Mouse (Mus musculus) stomach, postnatal 0 days (tissue): ENCODE data around the gene Gm17349. TPM values are rescaled to one million over a fixed set of nuclear protein-coding genes. Genes with fewer than 3 reads are reported as not detected.

Experiments used
- ATAC-seq: fragments of 200-750 bp; cut with Nextera tagmentation; 2 replicates; pipeline ENCODE4 v1.8.0; 2017; ENCODE audit not compliant: low FRiP score, low TSS enrichment
- DNase-seq: peaks from one replicate; pipeline ENCODE4 v3.0.0-alpha.2; 2016; ENCODE audit warnings: low spot score
- H3K27ac ChIP-seq: fragments of 300-500 bp; sonication (generic); replicated peaks from 2 replicates; pipeline ENCODE4 v1.5.1; 2014; ENCODE audit warnings: mild to moderate bottlenecking, control low read depth
- H3K27me3 ChIP-seq: fragments of 300-500 bp; sonication (generic); 2 replicates; pipeline ENCODE4 v1.6.1; 2014; ENCODE audit warnings: low read length; ENCODE audit not compliant: control insufficient read depth, insufficient read depth
- H3K36me3 ChIP-seq: fragments of 300-500 bp; sonication (generic); 2 replicates; pipeline ENCODE4 v1.6.1; 2014; ENCODE audit warnings: low read length, mixed read lengths; ENCODE audit not compliant: control insufficient read depth, insufficient read depth
- H3K4me1 ChIP-seq: fragments of 300-500 bp; sonication (generic); replicated peaks from 2 replicates; pipeline ENCODE4 v1.6.1; 2014; ENCODE audit warnings: antibody characterized with exemption; ENCODE audit not compliant: control insufficient read depth, insufficient read depth
- H3K4me2 ChIP-seq: fragments of 300-500 bp; sonication (generic); replicated peaks from 2 replicates; pipeline ENCODE4 v1.6.1; 2014; ENCODE audit warnings: low read depth, mild to moderate bottlenecking, control low read depth, moderate library complexity
- H3K4me3 ChIP-seq: fragments of 300-500 bp; sonication (generic); 2 replicates; pipeline ENCODE4 v1.5.1; 2014; ENCODE audit warnings: low read depth, low read length, control low read depth
- H3K9ac ChIP-seq: fragments of 300-500 bp; sonication (generic); 2 replicates; pipeline ENCODE4 v1.6.1; 2014; ENCODE audit warnings: mild to moderate bottlenecking, low read length, control low read depth, mixed read lengths
- H3K9me3 ChIP-seq: fragments of 300-500 bp; sonication (generic); 2 replicates; pipeline ENCODE4 v1.6.1; 2016; ENCODE audit warnings: low read length; ENCODE audit not compliant: control insufficient read depth
- CTCF ChIP-seq: IDR thresholded peaks from 2 replicates; pipeline ENCODE4 v1.5.1; 2016; ENCODE audit warnings: antibody characterized with exemption, low read depth, mild to moderate bottlenecking, moderate library complexity
- EP300 ChIP-seq: optimal IDR thresholded peaks from 2 replicates; pipeline ENCODE3; 2016; ENCODE audit warnings: antibody characterized with exemption
- WGBS: fragments of 180-500 bp; shearing (Covaris S2); extraction: QIAGEN DNeasy Blood & Tissue Kit; methylation state at CpG from one replicate; pipeline ENCODE4 v1.1.7; 2014; 5-methylcytosine and 5-hydroxymethylcytosine counted together
- polyA plus RNA-seq: library from polyadenylated mRNA; unstranded; fragments of >200 nt; fragmentation: Nextera tagmentation; extraction: Ambion mirVana; gene quantifications from 2 replicates; pipeline ENCODE4 v1.2.1, GENCODE M21; 2015

Gm17349 gene
- polyA plus RNA-seq, 1 experiment from 2014 or later = 2.5 TPM

- Histone ChIP-seq H3K4me1 (no peaks in the 10 kb centered on the region), H3K9ac (no peak overlapping the region), H3K4me2 (no peak overlapping the region), H3K27me3 (peaks cover 5% of the 10 kb centered on the region; the same call in 1 of the 2 replicates), H3K36me3 (no peaks in the 10 kb centered on the region), H3K4me3 (no peak overlapping the region), H3K27ac (no peak overlapping the region), H3K9me3 (no peaks in the 10 kb centered on the region)
- 80% methylated on average over 3 of the region's 3 CpGs for WGBS
- no peak for DNase-seq
- no peak for ATAC-seq
- TF ChIP-seq CTCF = no peak
Measured at GRCm38 (mm10) chr15:99674866-99675265, 30.4 kb downstream of the Gm17349 start.

DNA sequence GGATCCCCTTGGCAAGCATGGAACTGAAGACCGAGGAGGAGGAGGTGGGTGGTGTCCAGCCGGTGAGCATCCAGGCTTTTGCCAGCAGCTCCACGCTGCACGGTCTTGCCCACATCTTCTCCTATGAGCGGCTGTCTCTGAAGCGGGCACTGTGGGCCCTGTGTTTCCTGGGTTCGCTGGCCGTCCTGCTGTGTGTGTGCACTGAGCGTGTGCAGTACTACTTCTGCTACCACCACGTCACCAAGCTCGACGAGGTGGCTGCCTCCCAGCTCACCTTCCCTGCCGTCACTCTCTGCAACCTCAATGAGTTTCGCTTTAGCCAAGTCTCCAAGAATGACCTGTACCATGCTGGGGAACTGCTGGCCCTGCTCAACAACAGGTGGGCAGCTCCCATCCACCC, 33.5 kb downstream of the Gm17349 start:
- Histone ChIP-seq H3K4me3 (no peak overlapping the region), H3K27me3 (peaks cover 5% of the 10 kb centered on the region; the same call in 1 of the 2 replicates)
- 70% methylated on average over 14 of the region's 14 CpGs for WGBS

DNA sequence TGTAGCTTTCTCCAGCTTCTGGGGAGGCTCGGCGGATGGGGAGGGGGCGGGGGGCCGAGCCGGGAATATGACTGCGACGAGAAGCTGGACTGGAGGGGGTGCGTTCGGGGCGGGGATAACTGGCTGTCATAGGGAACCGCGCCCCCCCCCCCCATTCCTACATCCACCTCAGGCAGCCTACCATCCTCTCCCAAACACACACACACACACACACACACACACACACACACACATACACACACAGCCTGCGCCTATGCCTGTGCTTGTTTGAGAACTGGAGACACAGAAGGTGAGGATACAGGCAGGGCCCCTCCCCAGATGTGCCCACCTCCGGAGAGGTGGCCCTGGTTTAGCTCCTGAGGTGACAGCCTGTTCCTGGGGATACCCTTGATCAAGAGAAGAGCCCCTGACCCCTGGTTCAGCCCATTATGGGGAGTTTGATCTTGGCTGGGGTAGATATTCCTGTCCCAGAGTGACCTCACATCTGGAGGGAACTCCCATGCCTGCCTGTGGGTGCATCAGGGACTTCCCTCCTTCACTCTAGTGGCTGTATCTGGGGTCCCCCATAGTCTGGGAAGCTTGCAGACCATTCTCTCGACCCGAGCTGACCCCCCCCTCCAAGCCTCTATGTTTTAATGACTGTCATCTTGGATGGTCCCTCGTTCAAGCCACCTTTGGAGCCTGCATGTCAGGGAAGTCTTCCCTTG, 34.2 kb downstream of the Gm17349 start:
- no peak for ATAC-seq

More for the DNA sequence above, 33.5 kb downstream of the Gm17349 start:
- Histone ChIP-seq H3K9ac (no peak overlapping the region), H3K9me3 (no peaks in the 10 kb centered on the region), H3K4me2 (no peak overlapping the region), H3K27ac (no peak overlapping the region), H3K36me3 (no peaks in the 10 kb centered on the region), H3K4me1 (no peaks in the 10 kb centered on the region)
- TF ChIP-seq EP300 (no peak), CTCF (no peak)
- DNase-seq = no peak
- no peak for ATAC-seq

GRCm38 (mm10) chr15:99670154-99670821, 35.0 kb downstream of the Gm17349 start, which contains the start of gene Asic1:
Gene Asic1, plus strand, starts transcription at chr15:99670368.
- peak within 1 kb of the TSS; percentile 96 for H3K4me2 ChIP-seq
- H3K4me1 ChIP-seq = no peaks in the 10 kb centered on the region
- peaks cover 5% of the 10 kb centered on the region; the same call in 1 of the 2 replicates for H3K27me3 ChIP-seq
- WGBS = under 1% methylated on average over 63 of the region's 74 CpGs
- TF ChIP-seq CTCF (peak; percentile 25; the same call in 1 of the 2 replicates), EP300 (no peak)
- no peak within 1 kb of the TSS for H3K27ac ChIP-seq
- H3K4me3 ChIP-seq = peak within 1 kb of the TSS; percentile 50
- peak within 1 kb of the TSS; percentile 48 for H3K9ac ChIP-seq
- no peaks in the 10 kb centered on the region for H3K36me3 ChIP-seq
- peak; percentile 79 for DNase-seq
- H3K9me3 ChIP-seq = no peaks in the 10 kb centered on the region
- ATAC-seq = peak; percentile 87

More for the DNA sequence above, 34.2 kb downstream of the Gm17349 start:
- H3K36me3 ChIP-seq = no peaks in the 10 kb centered on the region
- WGBS = 10% methylated on average over 14 of the region's 17 CpGs
- no peak for DNase-seq
- no peaks in the 10 kb centered on the region for H3K9me3 ChIP-seq
- no peaks in the 10 kb centered on the region for H3K4me1 ChIP-seq
- peaks cover 5% of the 10 kb centered on the region; the same call in 1 of the 2 replicates for H3K27me3 ChIP-seq
- H3K4me3 ChIP-seq = peak overlapping the region; percentile 50
- TF ChIP-seq CTCF (no peak), EP300 (no peak)
- no peak overlapping the region for H3K27ac ChIP-seq
- H3K4me2 ChIP-seq = peak overlapping the region; percentile 96
- H3K9ac ChIP-seq = peak overlapping the region; percentile 48

DNA sequence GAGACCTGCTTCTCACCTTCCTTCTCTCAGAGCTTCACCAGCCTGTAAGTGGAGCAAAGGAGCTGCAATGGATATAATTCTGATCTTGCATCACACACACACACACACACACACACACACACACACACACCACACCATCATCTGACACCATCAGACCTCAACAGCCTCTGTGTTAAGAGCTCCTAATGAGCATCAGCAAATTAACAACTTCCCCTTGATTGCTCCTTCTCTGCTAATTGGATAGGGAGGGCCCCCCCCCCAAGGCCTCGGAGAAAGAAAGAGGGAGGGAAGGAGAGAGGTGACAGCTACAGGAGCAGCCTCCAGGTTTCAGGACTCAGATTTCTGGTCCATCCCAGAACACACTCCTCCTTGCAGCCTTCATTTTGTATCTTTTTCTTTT, 35.9 kb downstream of the Gm17349 start:
- Histone ChIP-seq H3K4me3 (no peak overlapping the region), H3K27ac (no peak overlapping the region), H3K36me3 (no peaks in the 10 kb centered on the region), H3K4me1 (no peaks in the 10 kb centered on the region), H3K27me3 (peaks cover 5% of the 10 kb centered on the region; the same call in 1 of the 2 replicates), H3K4me2 (no peak overlapping the region), H3K9me3 (no peaks in the 10 kb centered on the region), H3K9ac (no peak overlapping the region)
- DNase-seq (no peak), ATAC-seq (no peak)
- TF ChIP-seq CTCF = no peak
- no peak for TF ChIP-seq EP300
- WGBS = 8% methylated on average over 1 of the region's 1 CpGs

- no peak overlapping the region for H3K9ac ChIP-seq
- DNase-seq (peak; percentile 74), ATAC-seq (no peak)
- 3% methylated on average over 12 of the region's 12 CpGs for WGBS
- H3K4me3 ChIP-seq = no peak overlapping the region
- H3K27ac ChIP-seq = no peak overlapping the region
- no peak overlapping the region for H3K4me2 ChIP-seq
- H3K9me3 ChIP-seq = no peaks in the 10 kb centered on the region
- TF ChIP-seq CTCF (peak; percentile 95), EP300 (no peak)
- H3K36me3 ChIP-seq = no peaks in the 10 kb centered on the region
- H3K4me1 ChIP-seq = 0 out of 2 replicates have a peak, but pooled peaks cover 2% of the 10 kb centered on the region
- H3K27me3 ChIP-seq = peaks cover 5% of the 10 kb centered on the region; the same call in 1 of the 2 replicates
Measured at GRCm38 (mm10) chr15:99668881-99669280, 36.4 kb downstream of the Gm17349 start.
